Mouse (Mus musculus): ENCODE data around the gene Abhd17b. TPM values are rescaled to one million over a fixed set of nuclear protein-coding genes. Genes with fewer than 3 reads are reported as not detected.
"Not testable (repeated sequence)": the region's sequence is repeated elsewhere in the genome, so short reads cannot be mapped to it uniquely, and the experiment has no call there.

Gene Abhd17b
- polyA plus RNA-seq, 1 experiment from 2014 or later, result 31.8 TPM

DNA sequence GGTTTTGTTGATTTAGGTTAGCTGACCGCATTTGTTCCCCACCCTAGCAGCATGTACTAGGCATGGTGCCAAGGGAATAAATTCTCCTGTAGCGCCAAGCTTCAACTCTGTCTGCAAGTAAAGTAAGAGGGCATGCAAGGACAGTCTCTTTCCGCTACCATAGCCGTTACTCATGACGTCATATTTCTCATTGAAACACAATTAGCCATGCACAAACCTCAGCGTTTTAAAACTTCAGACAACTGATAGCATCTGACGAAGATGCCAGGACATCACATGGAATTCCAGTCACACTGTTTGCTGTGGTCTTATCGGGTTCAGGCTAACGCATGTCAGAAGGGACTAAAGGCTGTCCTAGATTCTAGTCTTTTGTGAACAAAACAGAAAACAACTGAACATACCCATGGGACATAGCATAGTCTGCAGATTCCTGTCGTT, 62.0 kb downstream of the Abhd17b start:
- H3K9me3 ChIP-seq (replicated peaks), result no peaks in the 10 kb centered on the region
- no peak overlapping the region for H3K4me2 ChIP-seq (replicated peaks)
- no peak overlapping the region for H3K9ac ChIP-seq
- H3K36me3 ChIP-seq, result no peaks in the 10 kb centered on the region
- 47% methylated on average over 10 of the region's 10 CpGs for WGBS
- ATAC-seq (ENCODE audit: insufficient number of reproducible peaks, low FRiP score, low TSS enrichment, low read depth), result no peak
- H3K4me1 ChIP-seq, result peaks cover 4% of the 10 kb centered on the region; the same call in 1 of the 2 replicates
- H3K27ac ChIP-seq (replicated peaks), result no peak overlapping the region
- H3K27me3 ChIP-seq, result no peaks in the 10 kb centered on the region
- no peak overlapping the region for H3K4me3 ChIP-seq (replicated peaks)

GRCm38 (mm10) chr19:21715515-21715914, 62.5 kb downstream of the Abhd17b start:
- Histone ChIP-seq H3K4me1 (peaks cover 4% of the 10 kb centered on the region; the same call in 1 of the 2 replicates), H3K4me2 (replicated peaks) (no peak overlapping the region), H3K27me3 (no peaks in the 10 kb centered on the region), H3K27ac (replicated peaks) (no peak overlapping the region), H3K9me3 (replicated peaks) (no peaks in the 10 kb centered on the region), H3K4me3 (replicated peaks) (no peak overlapping the region), H3K9ac (no peak overlapping the region), H3K36me3 (no peaks in the 10 kb centered on the region)
- 76% methylated on average over 9 of the region's 9 CpGs for WGBS
- ATAC-seq (ENCODE audit: insufficient number of reproducible peaks, low FRiP score, low TSS enrichment, low read depth), result no peak

GRCm38 (mm10) chr19:21716456-21716855, 63.5 kb downstream of the Abhd17b start:
- Histone ChIP-seq H3K4me3 (replicated peaks) (no peak overlapping the region), H3K27ac (replicated peaks) (no peak overlapping the region), H3K9ac (no peak overlapping the region), H3K36me3 (no peaks in the 10 kb centered on the region), H3K27me3 (no peaks in the 10 kb centered on the region), H3K4me1 (peaks cover 4% of the 10 kb centered on the region; the same call in 1 of the 2 replicates), H3K4me2 (replicated peaks) (no peak overlapping the region), H3K9me3 (replicated peaks) (no peaks in the 10 kb centered on the region)
- WGBS, result 77% methylated on average over 3 of the region's 3 CpGs
- no peak for ATAC-seq (ENCODE audit: insufficient number of reproducible peaks, low FRiP score, low TSS enrichment, low read depth)

DNA sequence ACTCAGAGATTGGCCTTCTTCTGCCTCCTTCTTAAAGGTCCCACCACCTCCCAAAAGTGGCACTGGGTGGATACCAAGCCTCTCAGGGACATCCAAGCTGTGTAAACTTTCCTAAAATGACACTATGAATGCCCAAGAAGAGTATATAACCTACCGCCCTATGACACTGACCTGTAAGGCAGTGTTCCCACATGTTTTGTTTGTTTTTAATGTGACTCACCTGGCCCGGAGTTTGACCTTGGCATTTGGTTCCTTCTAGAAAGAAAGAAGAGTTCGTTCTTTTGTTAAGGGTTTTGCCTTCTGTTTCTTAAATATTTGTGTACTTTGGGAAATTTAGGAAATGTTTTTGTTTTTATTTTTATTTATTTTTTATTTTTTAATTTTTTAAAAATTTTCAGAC, 66.2 kb downstream of the Abhd17b start:
- Histone ChIP-seq H3K4me2 (replicated peaks) (no peak overlapping the region), H3K4me3 (replicated peaks) (no peak overlapping the region), H3K27ac (replicated peaks) (no peak overlapping the region), H3K27me3 (no peaks in the 10 kb centered on the region), H3K9ac (no peak overlapping the region), H3K4me1 (peaks cover 4% of the 10 kb centered on the region; the same call in 1 of the 2 replicates), H3K9me3 (replicated peaks) (no peaks in the 10 kb centered on the region), H3K36me3 (no peaks in the 10 kb centered on the region)
- no peak for ATAC-seq (ENCODE audit: insufficient number of reproducible peaks, low FRiP score, low TSS enrichment, low read depth)
- WGBS, result 87% methylated on average over 3 of the region's 3 CpGs

GRCm38 (mm10) chr19:21720950-21721349, 68.0 kb downstream of the Abhd17b start:
- H3K4me1 ChIP-seq, result no peaks in the 10 kb centered on the region
- H3K4me2 ChIP-seq (replicated peaks), result no peak overlapping the region
- 94% methylated on average over 5 of the region's 5 CpGs for WGBS

DNA sequence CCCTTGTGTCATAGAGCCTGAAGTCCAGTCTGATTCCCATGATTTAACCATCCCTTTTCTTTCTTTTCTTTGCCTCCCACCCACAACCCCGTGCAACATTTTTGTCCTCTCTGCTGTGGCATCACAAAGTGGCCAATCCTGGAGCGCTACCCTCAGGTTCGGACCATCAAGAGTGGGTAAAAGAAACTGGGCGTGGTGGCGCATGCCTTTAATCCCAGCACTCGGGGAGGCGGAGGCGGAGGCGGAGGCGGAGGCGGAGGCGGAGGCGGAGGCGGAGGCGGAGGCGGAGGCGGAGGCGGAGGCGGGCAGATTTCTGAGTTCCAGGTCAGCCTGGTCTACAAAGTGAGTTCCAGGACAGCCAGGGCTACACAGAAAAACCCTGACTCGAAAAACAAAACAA, 70.3 kb downstream of the Abhd17b start:
- not testable (repeated sequence) for H3K4me2 ChIP-seq (replicated peaks); H3K36me3 ChIP-seq; H3K27ac ChIP-seq (replicated peaks); H3K4me1 ChIP-seq; H3K9ac ChIP-seq; ATAC-seq (ENCODE audit: insufficient number of reproducible peaks, low FRiP score, low TSS enrichment, low read depth); H3K27me3 ChIP-seq; H3K4me3 ChIP-seq (replicated peaks); H3K9me3 ChIP-seq (replicated peaks)
- 96% methylated on average over 20 of the region's 20 CpGs for WGBS

More at GRCm38 (mm10) chr19:21720950-21721349, 68.0 kb downstream of the Abhd17b start:
- no peaks in the 10 kb centered on the region for H3K27me3 ChIP-seq
- no peak overlapping the region for H3K9ac ChIP-seq
- H3K27ac ChIP-seq (replicated peaks), result no peak overlapping the region
- no peaks in the 10 kb centered on the region for H3K36me3 ChIP-seq
- no peaks in the 10 kb centered on the region for H3K9me3 ChIP-seq (replicated peaks)
- ATAC-seq (ENCODE audit: insufficient number of reproducible peaks, low FRiP score, low TSS enrichment, low read depth), result no peak
- H3K4me3 ChIP-seq (replicated peaks), result no peak overlapping the region

GRCm38 (mm10) chr19:21723911-21724655, 71.1 kb downstream of the Abhd17b start:
- Histone ChIP-seq H3K9me3 (replicated peaks) (no peaks in the 10 kb centered on the region), H3K4me3 (replicated peaks) (no peak overlapping the region), H3K27me3 (no peaks in the 10 kb centered on the region), H3K36me3 (no peaks in the 10 kb centered on the region), H3K27ac (replicated peaks) (peak overlapping the region; percentile 60; the same call in 1 of the 2 replicates), H3K9ac (no peak overlapping the region), H3K4me2 (replicated peaks) (no peak overlapping the region), H3K4me1 (no peaks in the 10 kb centered on the region)
- no peak for ATAC-seq (ENCODE audit: insufficient number of reproducible peaks, low FRiP score, low TSS enrichment, low read depth)
- 61% methylated on average over 8 of the region's 8 CpGs for WGBS

DNA sequence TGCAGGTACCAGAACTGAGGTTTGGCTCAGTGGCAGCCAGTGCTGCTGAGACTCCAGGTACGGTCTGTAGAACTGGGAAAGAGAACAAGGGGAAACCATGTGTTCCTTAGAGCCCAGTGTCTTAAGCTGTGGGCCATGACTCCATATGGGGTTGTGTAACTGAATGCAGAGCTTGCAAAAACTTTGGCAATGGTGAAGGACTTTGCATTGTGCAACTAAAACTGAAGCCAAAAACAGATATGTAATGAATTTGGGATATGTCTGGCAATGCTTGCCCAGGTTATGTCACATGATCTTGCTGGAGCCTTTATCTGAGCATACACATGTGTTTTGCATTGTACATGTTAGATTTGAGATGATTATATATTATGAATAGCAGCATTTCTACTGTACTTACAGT, 72.2 kb downstream of the Abhd17b start:
- no peaks in the 10 kb centered on the region for H3K9me3 ChIP-seq (replicated peaks)
- peak; percentile 51; the same call in 1 of the 2 replicates for ATAC-seq (ENCODE audit: insufficient number of reproducible peaks, low FRiP score, low TSS enrichment, low read depth)
- H3K4me3 ChIP-seq (replicated peaks), result no peak overlapping the region
- H3K9ac ChIP-seq, result no peak overlapping the region
- H3K27ac ChIP-seq (replicated peaks), result no peak overlapping the region
- H3K4me2 ChIP-seq (replicated peaks), result no peak overlapping the region
- H3K4me1 ChIP-seq, result no peaks in the 10 kb centered on the region
- no peaks in the 10 kb centered on the region for H3K27me3 ChIP-seq
- no peaks in the 10 kb centered on the region for H3K36me3 ChIP-seq
- WGBS, result 68% methylated on average over 1 of the region's 1 CpGs

DNA sequence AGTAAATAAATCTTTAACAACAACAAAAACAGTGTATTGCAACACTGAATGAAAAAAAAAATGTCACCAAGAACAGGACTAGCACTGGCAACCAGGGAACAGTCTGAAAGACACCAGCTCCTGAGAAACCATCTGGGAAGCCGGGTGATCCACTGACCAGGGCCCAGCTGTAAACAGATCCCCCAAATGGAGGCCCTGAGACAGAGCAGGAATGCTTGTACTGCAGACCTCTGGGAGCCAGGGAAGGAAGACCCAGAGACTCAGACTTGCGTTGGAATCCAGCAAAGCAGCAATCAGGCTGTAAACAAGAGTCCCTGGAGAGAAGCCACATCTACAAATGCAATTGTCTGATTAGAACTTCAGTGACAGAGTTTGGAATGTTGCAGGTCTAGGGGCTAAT, 74.1 kb downstream of the Abhd17b start:
- ATAC-seq (ENCODE audit: insufficient number of reproducible peaks, low FRiP score, low TSS enrichment, low read depth), result no peak
- no peak overlapping the region for H3K9ac ChIP-seq
- no peaks in the 10 kb centered on the region for H3K9me3 ChIP-seq (replicated peaks)

GRCm38 (mm10) chr19:21728342-21728741, 75.4 kb downstream of the Abhd17b start:
- H3K4me1 ChIP-seq, result no peaks in the 10 kb centered on the region
- no peaks in the 10 kb centered on the region for H3K27me3 ChIP-seq
- no peaks in the 10 kb centered on the region for H3K9me3 ChIP-seq (replicated peaks)
- H3K4me2 ChIP-seq (replicated peaks), result no peak overlapping the region
- WGBS, result 90% methylated on average over 6 of the region's 6 CpGs
- ATAC-seq (ENCODE audit: insufficient number of reproducible peaks, low FRiP score, low TSS enrichment, low read depth), result no peak
- H3K27ac ChIP-seq (replicated peaks), result no peak overlapping the region
- no peak overlapping the region for H3K9ac ChIP-seq
- H3K4me3 ChIP-seq (replicated peaks), result no peak overlapping the region
- no peaks in the 10 kb centered on the region for H3K36me3 ChIP-seq

More for the DNA sequence above, 74.1 kb downstream of the Abhd17b start:
- Histone ChIP-seq H3K4me3 (replicated peaks) (no peak overlapping the region), H3K27ac (replicated peaks) (no peak overlapping the region), H3K36me3 (no peaks in the 10 kb centered on the region), H3K4me2 (replicated peaks) (no peak overlapping the region), H3K27me3 (no peaks in the 10 kb centered on the region), H3K4me1 (no peaks in the 10 kb centered on the region)
- WGBS, result 36% methylated on average over 2 of the region's 2 CpGs

DNA sequence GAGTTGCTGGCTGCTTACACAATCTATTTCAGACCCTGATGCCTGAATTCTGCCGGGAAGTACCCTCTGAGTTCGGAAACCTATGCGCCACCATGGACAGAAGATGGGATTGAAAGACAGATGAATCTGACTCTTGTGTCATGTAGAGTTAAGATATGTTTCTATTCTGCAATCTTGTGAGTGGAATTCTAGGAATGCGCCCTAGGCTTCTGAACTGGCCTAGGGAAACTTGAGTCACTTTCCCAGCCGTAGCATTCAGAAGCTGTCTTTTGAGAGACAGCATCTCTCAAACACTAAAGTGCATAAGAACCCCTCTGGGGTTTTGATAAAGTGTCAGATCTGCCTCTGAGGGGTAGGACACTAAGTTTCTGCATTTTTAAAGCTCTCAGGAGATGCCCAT, 78.9 kb downstream of the Abhd17b start:
- Histone ChIP-seq H3K9ac (no peak overlapping the region), H3K27ac (replicated peaks) (no peak overlapping the region), H3K27me3 (no peaks in the 10 kb centered on the region), H3K9me3 (replicated peaks) (no peaks in the 10 kb centered on the region), H3K4me2 (replicated peaks) (no peak overlapping the region), H3K4me3 (replicated peaks) (no peak overlapping the region), H3K36me3 (no peaks in the 10 kb centered on the region), H3K4me1 (no peaks in the 10 kb centered on the region)
- WGBS, result 67% methylated on average over 5 of the region's 5 CpGs
- ATAC-seq (ENCODE audit: insufficient number of reproducible peaks, low FRiP score, low TSS enrichment, low read depth), result no peak

GRCm38 (mm10) chr19:21733176-21733575, 80.2 kb downstream of the Abhd17b start:
- no peak for ATAC-seq (ENCODE audit: insufficient number of reproducible peaks, low FRiP score, low TSS enrichment, low read depth)
- Histone ChIP-seq H3K9ac (no peak overlapping the region), H3K4me3 (replicated peaks) (no peak overlapping the region), H3K9me3 (replicated peaks) (no peaks in the 10 kb centered on the region), H3K36me3 (no peaks in the 10 kb centered on the region), H3K4me2 (replicated peaks) (no peak overlapping the region), H3K4me1 (peaks cover 5% of the 10 kb centered on the region; the same call in 1 of the 2 replicates), H3K27me3 (no peaks in the 10 kb centered on the region), H3K27ac (replicated peaks) (no peak overlapping the region)
- 81% methylated on average over 2 of the region's 2 CpGs for WGBS
